ENCODE assay signal across 7 mouse cellular contexts in the genomic region with DNA sequence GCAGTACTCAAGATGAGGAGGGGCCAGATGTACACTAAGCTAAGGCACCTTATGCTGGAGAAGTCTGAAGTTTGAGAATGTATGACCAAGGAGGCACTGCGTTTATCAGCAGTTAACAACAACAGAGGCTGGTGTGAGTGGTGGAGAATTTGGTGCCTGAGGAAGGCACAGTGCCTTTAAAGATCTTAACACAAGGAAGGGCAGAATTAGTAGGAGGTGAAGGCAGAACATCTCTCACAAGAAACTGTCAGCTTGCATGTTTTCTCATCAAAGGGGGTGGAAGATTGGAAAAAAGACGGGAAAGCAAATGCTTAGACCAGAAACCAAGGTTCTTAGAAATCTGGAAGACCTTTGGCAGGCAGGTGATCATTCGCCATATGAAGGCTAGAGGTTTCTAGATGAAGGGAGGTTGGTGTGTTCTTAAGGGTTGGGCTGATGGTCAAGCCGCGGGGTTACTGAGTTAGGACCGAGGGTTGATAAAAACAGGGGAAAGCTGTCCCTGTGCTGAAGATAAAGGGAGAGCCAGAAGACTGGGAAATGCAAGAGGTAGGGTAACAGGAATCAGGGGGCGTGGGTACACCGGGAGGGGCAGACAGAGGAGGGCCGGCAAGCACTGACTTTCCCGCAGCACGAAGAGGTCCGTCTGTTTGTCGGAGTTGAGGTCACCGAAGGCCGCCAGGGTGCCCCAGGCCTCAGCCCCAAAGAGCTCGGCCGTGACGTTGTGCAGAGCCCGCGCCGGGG. TPM values are rescaled to one million over a fixed set of nuclear protein-coding genes. Genes with fewer than 3 reads are reported as not detected.
A peak's percentile ranks its signal among the peaks of the same experiment; 100 is the strongest.
DNase-seq lines count a peak whose midpoint lies in the region; ATAC-seq lines count a peak whose summit lies in the region.

No protein-coding gene starts in this region.

- DNase-seq in embryonic facial prominence, embryonic 11.5 days (ENCODE audit: low spot score): no peak
- DNase-seq in urinary bladder, postnatal 36 days (ENCODE audit: low spot score in 2 of 2): no peak
- no peak for DNase-seq in right cerebral cortex, postnatal 25 days

- H3K36me3 ChIP-seq in megakaryocyte, embryonic 14.5 days (replicated peaks; ENCODE audit: low read length): peaks cover 38% of the 10 kb centered on the region
- no peaks in the 10 kb centered on the region for H3K36me3 ChIP-seq in embryonic facial prominence, embryonic 11.5 days (replicated peaks; ENCODE audit: control insufficient read depth, insufficient read depth, low read depth, low read length)
- peaks cover 22% of the 10 kb centered on the region for H3K36me3 ChIP-seq in hindbrain, embryonic 13.5 days
- peaks cover 13% of the 10 kb centered on the region; the same call in 1 of the 2 replicates for H3K36me3 ChIP-seq in midbrain, embryonic 15.5 days (replicated peaks)

- peak overlapping the region; percentile 96 for H3K4me3 ChIP-seq in megakaryocyte, embryonic 14.5 days (replicated peaks)
- H3K4me3 ChIP-seq in embryonic facial prominence, embryonic 11.5 days (ENCODE audit: low read depth, low read length): peak overlapping the region; percentile 72
- peak overlapping the region; percentile 89 for H3K4me3 ChIP-seq in hindbrain, embryonic 13.5 days
- H3K4me3 ChIP-seq in midbrain, embryonic 15.5 days: peak overlapping the region; percentile 76

- H3K4me2 ChIP-seq in embryonic facial prominence, embryonic 11.5 days (ENCODE audit: low read depth, low read length): peak overlapping the region; percentile 41
- peak overlapping the region; percentile 83 for H3K4me2 ChIP-seq in hindbrain, embryonic 13.5 days
- H3K4me2 ChIP-seq in midbrain, embryonic 15.5 days: peak overlapping the region; percentile 54

- ATAC-seq in megakaryocyte, adult 5-6 weeks (ENCODE audit: poor library complexity, severe bottlenecking): no peak
- no peak for ATAC-seq in embryonic facial prominence, embryonic 11.5 days (replicated peaks; ENCODE audit: insufficient number of reproducible peaks, low FRiP score, low TSS enrichment, low read depth)
- no peak for ATAC-seq in hindbrain, embryonic 13.5 days (ENCODE audit: low FRiP score)
- ATAC-seq in midbrain, embryonic 15.5 days (replicated peaks): no peak

- H3K9ac ChIP-seq in embryonic facial prominence, embryonic 11.5 days (replicated peaks; ENCODE audit: low read length): peak overlapping the region; percentile 86
- H3K9ac ChIP-seq in hindbrain, embryonic 13.5 days: peak overlapping the region; percentile 96
- peak overlapping the region; percentile 92 for H3K9ac ChIP-seq in midbrain, embryonic 15.5 days

- no peaks in the 10 kb centered on the region for H3K27me3 ChIP-seq in megakaryocyte, embryonic 14.5 days (replicated peaks)
- H3K27me3 ChIP-seq in embryonic facial prominence, embryonic 11.5 days (ENCODE audit: control insufficient read depth, insufficient read depth, low read length): no peaks in the 10 kb centered on the region
- no peaks in the 10 kb centered on the region for H3K27me3 ChIP-seq in hindbrain, embryonic 13.5 days
- no peaks in the 10 kb centered on the region for H3K27me3 ChIP-seq in midbrain, embryonic 15.5 days (replicated peaks)

- H3K27ac ChIP-seq in embryonic facial prominence, embryonic 11.5 days (replicated peaks; ENCODE audit: low read depth, low read length): peak overlapping the region; percentile 82
- H3K27ac ChIP-seq in hindbrain, embryonic 13.5 days: peak overlapping the region; percentile 98
- H3K27ac ChIP-seq in midbrain, embryonic 15.5 days: peak overlapping the region; percentile 96

- H3K4me1 ChIP-seq in megakaryocyte, embryonic 14.5 days: peaks cover 30% of the 10 kb centered on the region
- H3K4me1 ChIP-seq in embryonic facial prominence, embryonic 11.5 days (ENCODE audit: control insufficient read depth, insufficient read depth, low read length): no peaks in the 10 kb centered on the region
- H3K4me1 ChIP-seq in hindbrain, embryonic 13.5 days (replicated peaks): peaks cover 18% of the 10 kb centered on the region
- peaks cover 18% of the 10 kb centered on the region for H3K4me1 ChIP-seq in midbrain, embryonic 15.5 days

- 2% methylated on average over 18 of the region's 21 CpGs for WGBS in embryonic facial prominence, embryonic 11.5 days
- WGBS in hindbrain, embryonic 13.5 days: 1% methylated on average over 21 of the region's 21 CpGs
- 1% methylated on average over 21 of the region's 21 CpGs for WGBS in midbrain, embryonic 15.5 days

- no peaks in the 10 kb centered on the region for H3K9me3 ChIP-seq in megakaryocyte, embryonic 14.5 days
- H3K9me3 ChIP-seq in embryonic facial prominence, embryonic 11.5 days (replicated peaks; ENCODE audit: control insufficient read depth, low read length): no peaks in the 10 kb centered on the region
- no peaks in the 10 kb centered on the region for H3K9me3 ChIP-seq in hindbrain, embryonic 13.5 days
- no peaks in the 10 kb centered on the region for H3K9me3 ChIP-seq in midbrain, embryonic 15.5 days

RNA-seq across cellular contexts. Expression of gene Itfg1, which starts 0.6 kb away (rescaled TPM):
- polyA plus RNA-seq in megakaryocyte, embryonic 14.5 days (2012; ENCODE audit: insufficient read depth, low replicate concordance): 6.8 and 7.5 TPM in 2 replicates
- total RNA-seq in megakaryocyte, adult 5-6 weeks (2015): 43.0 and 50.6 TPM in 2 replicates
- total RNA-seq in megakaryocyte, adult 5-6 weeks (2017): 32.5 and 36.2 TPM in 2 replicates
- 87.3 and 87.4 TPM in 2 replicates for polyA plus RNA-seq in embryonic facial prominence, embryonic 11.5 days (2014; fragmentation: Nextera tagmentation; extraction: Ambion mirVana)
- 161 and 163 TPM in 2 replicates for polyA plus RNA-seq in hindbrain, embryonic 13.5 days (2015; fragmentation: Nextera tagmentation; extraction: Ambion mirVana)
- 184 and 191 TPM in 2 replicates for polyA plus RNA-seq in midbrain, embryonic 15.5 days (2015; fragmentation: Nextera tagmentation; extraction: Ambion mirVana)

RNA-seq across cellular contexts. Expression of gene Phkb, which starts 0.7 kb away (rescaled TPM):
- 1.7 and 2.5 TPM in 2 replicates for polyA plus RNA-seq in megakaryocyte, embryonic 14.5 days (2012; ENCODE audit: insufficient read depth, low replicate concordance)
- total RNA-seq in megakaryocyte, adult 5-6 weeks (2015): 26.1 and 38.3 TPM in 2 replicates
- total RNA-seq in megakaryocyte, adult 5-6 weeks (2017): 13.5 and 19.1 TPM in 2 replicates
- 50.0 and 50.6 TPM in 2 replicates for polyA plus RNA-seq in embryonic facial prominence, embryonic 11.5 days (2014; fragmentation: Nextera tagmentation; extraction: Ambion mirVana)
- 41.0 and 42.2 TPM in 2 replicates for polyA plus RNA-seq in hindbrain, embryonic 13.5 days (2015; fragmentation: Nextera tagmentation; extraction: Ambion mirVana)
- 34.2 and 34.8 TPM in 2 replicates for polyA plus RNA-seq in midbrain, embryonic 15.5 days (2015; fragmentation: Nextera tagmentation; extraction: Ambion mirVana)

Comparison
In these comparisons a context has a peak if more than half of its experiments do, and no peak if none do; other contexts are left out.
1. RNA of gene Itfg1, which starts 0.6 kb away (polyA plus RNA-seq): 184 to 191 TPM in midbrain, embryonic 15.5 days, 161 to 163 TPM in hindbrain, embryonic 13.5 days and 87.3 to 87.4 TPM in embryonic facial prominence, embryonic 11.5 days; 6.8 to 7.5 TPM in megakaryocyte, embryonic 14.5 days; every median in the first group is over 10 times any median in the second.
2. RNA of gene Phkb, which starts 0.7 kb away (polyA plus RNA-seq): 50.0 to 50.6 TPM in embryonic facial prominence, embryonic 11.5 days, 41.0 to 42.2 TPM in hindbrain, embryonic 13.5 days and 34.2 to 34.8 TPM in midbrain, embryonic 15.5 days; 1.7 to 2.5 TPM in megakaryocyte, embryonic 14.5 days; every median in the first group is over 10 times any median in the second.
3. Peak in every context shown above with its lines, with median percentiles within 50 percentile points of each other: H3K4me3 ChIP-seq, H3K27ac ChIP-seq, H3K4me2 ChIP-seq and H3K9ac ChIP-seq.